Mouse (Mus musculus): Measurements from ENCODE around the gene Aamp. TPM values are rescaled to one million over a fixed set of nuclear protein-coding genes. Genes with fewer than 3 reads are reported as not detected.
A peak's percentile ranks its signal among the peaks of the same experiment; 100 is the strongest.
"Not testable (repeated sequence)": the region's sequence is repeated elsewhere in the genome, so short reads cannot be mapped to it uniquely, and the experiment has no call there.

Gene Aamp
- total RNA-seq, 4 experiments from 2014 or later = 174 to 226 (median 192) TPM

DNA sequence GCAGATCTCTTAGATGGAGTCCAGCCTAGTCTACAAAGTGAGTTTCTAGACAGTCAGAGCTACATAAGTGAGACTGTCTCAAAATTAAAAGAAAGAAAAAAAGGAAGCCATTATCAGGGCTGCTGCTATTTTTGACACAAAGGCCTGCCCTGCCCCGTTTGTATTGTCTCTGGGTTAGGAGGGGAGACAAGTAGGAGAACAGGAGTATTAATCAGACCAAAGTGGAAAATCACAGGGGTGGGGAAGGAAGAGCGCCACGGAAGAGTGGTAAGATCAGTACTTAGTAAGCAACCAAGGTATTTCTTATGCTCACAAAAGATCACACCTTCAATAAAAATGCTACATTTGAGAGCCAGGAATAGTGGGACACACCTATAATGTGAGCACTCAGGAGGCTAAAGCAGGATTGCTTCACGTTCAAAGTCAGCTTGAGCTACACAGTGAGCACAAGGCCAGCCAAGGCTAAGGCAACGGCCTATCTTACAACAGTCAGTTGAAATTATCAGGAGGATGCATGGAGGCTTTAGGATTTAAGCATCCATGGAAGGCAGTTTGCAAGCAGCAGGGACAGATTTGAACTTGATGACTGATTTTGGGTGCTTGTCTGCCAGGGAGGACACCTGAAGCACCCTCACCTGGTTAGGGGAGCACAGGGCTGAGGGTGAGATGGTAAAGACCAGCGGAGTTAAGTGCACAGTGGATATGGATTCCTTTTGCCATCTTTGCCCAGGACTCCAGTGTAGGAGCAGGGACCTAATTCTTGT is 16.0 kb upstream of the Aamp start:
- no peak for DNase-seq

DNA sequence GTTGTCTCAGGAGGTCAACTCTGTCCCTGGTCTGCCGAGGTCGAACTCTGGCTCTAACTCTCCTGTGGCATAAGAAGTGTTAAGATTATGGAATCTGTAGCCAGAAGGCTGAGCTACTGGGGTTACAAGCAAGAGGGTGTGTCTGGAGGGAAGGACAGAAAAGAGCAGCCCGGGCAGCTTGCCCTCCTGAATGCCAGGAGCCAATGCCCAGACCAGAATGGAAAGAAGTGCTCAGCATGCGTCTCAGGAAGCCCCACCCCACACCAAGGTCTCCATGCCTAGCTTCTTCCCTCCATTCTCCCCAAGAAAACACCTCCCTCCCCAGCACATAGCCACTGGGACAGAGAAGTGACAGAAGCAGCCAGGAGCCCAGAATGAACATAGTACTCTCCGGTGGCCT is 14.5 kb upstream of the Aamp start:
- no peak for DNase-seq

DNA sequence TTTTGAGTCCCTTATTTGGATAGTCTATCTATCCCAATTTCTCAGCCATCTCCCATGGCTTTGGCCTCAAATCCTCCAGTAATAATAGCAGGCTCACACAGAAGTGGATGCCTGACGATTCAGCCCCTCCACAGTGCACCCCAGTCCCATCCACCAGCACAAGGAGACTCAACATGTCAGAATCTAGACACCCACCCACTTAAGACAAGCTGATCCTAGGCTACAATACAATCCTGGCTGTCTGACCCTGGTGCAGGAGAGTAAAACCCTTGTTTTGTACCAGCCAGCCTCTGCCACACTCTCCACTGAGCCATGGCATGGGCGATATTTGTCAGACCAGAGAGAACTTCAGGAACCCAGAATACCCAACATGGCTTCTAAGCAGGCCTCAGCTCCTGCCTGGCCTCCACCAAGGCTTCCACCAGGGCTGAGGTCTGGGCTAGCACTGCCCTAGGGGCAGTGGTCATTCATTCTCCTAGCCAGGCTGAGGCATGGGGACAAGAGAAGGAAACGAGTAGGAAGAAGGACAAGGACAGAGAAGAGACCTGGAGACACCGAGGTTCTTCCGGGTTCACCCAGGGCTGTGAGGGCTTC is 13.7 kb upstream of the Aamp start:
- no peak for DNase-seq

DNA sequence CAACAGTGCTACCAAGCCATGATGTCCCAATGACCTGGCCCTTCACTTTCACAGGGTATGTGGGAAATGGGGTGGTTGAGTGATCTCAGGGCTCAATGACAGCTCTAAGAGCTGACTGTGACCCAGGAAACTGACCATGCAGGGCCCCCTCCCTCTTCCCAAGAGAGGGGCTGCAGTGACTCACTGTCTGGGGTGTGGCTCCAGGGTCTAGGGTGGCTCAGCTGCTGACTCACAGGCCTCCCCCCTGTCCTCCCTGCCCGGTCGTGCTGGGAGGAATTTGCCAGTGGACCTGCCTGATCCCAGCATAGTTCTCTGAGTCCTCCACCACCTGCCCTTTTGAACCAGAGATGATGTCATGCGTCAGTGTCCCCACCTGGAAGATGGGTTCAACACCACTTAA is 12.7 kb upstream of the Aamp start:
- peak; percentile 79 for DNase-seq

DNA sequence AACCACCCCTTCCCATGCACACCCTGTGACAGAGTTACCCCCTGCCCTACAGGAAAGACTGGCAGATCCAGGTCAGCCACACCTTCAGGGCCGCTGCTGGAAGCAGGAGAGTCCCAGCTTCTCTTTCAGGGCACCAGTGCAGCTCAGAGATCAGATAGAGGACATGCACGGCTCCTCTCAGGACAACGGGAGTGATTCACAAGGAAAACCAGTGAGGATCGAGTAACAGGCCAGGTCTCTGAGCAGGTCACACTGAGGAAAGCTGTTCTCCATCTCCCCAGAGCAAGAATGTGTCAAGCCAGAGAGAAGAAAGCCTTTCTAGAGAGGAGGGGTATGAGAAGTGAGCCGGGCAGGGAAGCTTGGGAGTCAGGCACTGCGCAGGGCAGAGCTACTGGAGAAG is 11.9 kb upstream of the Aamp start:
- DNase-seq = no peak

DNA sequence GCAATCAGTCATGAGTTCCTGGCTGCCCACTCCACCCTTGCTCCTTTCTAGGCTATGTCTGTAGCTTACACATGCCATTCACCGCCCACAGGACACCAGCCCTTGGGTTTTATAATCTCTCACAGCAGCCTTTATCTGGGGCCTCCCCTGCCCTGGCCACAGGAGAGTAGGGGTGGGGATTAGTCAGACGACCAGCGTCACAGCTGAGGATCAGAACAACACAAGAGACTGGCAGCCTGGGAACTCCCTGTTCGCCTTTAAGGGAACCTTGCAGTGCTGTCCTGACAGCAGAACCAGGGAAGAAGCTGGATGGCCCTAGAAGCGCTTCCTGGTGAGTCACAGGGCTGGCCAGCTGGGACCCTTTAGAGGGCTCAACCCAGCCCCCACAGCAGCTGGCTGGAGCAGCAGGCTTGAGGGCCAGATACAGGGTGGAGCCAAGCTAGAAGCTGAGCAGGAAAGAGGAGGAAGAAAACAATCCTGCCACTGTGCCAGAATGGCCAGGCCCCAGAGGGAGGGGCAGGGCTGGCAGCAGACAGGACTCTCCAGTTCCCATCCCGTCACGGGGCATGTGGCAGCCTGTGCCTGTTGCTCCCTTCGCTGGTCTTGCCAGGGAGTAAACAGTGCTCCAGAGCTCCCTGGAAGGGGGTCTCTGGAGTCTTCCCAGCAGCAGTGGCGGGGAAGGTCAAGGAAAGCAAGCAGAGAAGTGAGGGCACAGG is 11.1 kb upstream of the Aamp start:
- peak; percentile 91 for DNase-seq

DNA sequence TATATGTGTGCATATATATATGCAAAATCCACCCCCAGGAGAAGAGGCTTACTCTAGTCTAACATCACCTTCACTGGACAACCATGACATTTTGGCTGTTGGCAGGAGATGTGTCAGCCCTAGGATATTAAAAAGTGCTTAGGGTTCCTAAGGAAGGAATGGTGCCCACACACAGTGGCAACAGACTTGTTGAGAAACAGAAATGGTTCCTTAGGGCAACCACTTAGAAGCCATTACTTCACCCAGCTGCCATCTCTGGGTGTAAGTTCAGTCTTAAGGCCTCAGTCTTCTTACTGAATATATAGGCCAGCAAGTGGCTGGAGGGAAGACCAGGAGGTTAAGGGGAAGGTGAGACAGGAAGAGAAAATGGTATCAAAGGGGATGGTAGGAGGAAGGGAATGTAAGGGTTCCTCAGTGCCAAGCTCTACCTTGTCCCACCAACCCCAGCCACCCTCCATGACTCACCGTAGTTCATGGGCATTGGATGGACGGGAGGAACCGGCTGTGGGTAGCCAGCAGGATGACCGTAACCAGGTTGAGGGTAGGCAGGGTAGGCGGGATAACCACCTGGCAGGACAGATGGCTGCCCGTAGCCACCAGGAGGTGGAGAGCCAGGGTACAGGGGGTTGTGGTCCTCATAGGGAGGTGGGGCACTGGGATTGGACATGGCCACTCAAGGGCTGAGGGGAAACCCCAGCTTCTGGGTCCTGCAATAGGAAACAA is 10.4 kb upstream of the Aamp start:
- no peak for DNase-seq

DNA sequence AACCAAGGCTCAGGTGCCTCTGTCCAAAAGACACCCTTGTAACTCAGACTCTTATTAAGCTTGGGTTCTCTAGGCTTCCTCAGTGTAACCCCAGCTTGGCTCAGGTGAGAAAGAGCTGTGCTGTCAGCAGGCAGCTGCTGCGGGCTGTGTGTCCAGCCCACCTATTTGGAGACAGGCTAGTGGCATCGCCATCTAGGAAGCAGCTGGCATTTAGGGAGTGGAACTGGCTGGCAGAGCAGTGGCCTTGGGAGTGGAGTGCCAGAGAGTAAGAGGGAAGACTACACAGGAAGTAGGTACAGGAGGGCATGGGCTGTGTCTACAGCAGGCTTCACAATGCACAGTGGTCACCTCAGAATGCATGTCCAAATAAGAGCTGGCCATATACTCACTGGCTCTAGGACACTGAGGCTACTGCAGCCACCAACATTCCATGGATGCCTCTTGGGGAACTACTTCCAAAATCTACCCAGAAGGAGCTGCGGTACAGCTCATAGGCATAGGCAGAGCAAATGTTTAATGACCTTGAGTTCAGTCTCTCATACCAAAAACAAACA is 9.6 kb upstream of the Aamp start:
- no peak for DNase-seq

DNA sequence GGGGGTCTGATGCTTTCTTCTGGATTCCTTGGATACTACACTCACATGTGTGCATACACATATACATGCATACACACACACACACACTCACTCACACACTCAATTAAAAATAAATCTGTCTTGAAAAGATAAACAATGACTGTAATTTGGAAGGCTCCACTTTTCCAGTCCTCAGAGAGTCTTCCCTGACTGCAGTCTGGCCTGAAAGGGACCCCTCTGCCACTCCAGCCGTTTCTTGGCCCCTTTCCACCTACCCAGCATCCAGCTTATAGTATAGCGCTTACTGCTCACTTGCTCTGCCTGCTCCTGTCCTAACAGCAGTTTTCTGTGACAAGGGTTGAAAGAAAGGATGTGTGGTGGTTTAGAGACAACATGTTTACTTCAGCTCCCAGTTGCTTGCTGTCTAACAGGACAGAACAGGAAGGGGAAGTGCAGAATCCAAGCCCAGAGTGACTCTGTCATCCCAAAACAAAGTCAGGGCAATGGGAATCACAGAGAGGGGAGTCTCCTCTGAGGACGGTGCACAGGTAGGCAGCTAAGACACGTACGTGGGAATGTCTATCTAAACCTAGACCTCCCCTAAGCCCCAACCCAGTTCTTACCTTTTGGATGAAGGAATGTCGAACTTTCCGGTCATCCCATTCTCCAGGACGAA is 8.9 kb upstream of the Aamp start:
- no peak for DNase-seq

DNA sequence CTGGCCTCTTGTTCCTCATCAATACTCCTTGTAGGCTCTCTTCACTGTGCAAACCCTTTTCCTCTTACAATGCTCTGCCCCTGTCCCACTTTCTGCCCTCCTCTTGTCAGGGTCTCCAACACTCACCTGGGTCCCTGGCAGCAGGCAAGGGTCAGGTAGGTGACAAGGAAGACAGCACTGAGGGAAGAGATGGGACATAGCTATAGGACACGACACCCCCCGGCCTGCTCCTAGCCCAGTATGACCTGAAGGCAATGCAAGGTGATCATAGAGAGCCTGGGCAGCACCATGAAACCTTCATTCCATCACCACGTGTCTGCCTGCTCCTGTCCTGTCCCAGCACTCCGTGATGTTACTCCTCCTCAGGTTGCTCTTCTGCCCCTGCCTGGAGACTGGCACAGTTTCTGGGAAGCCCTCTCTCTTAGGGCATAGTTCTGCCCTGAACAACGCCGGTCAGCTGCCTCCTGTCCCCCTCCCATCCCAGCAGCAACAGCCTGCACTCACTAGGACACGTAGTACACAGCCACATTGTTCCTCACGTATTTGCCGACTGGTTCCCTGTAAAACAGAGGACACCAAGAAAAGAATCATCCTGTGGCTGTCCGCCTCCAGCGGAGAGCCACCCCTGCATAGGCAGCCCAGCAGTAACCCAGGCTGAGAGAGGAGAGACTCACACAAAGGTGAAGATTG is 7.9 kb upstream of the Aamp start:
- DNase-seq = no peak

DNA sequence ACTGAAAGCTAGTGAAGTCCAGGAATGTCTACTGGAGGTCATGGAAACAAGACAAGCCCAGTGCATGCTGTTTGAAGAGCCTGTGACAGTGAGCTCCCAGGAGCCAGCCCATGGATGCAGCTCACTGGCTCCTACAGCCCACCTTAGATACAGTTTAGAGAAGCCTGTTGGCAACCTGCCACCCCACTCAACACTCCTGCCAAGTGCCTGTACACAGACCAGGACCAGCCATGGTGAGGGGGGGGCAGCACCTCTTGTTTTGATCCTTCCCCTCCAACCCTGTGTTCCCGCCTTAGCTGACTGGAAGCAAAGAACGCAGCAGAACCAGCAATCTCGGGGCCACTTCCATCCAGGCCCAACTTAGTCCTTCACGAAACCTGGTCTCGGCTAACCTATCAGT is 5.6 kb upstream of the Aamp start:
- no peak for DNase-seq

DNA sequence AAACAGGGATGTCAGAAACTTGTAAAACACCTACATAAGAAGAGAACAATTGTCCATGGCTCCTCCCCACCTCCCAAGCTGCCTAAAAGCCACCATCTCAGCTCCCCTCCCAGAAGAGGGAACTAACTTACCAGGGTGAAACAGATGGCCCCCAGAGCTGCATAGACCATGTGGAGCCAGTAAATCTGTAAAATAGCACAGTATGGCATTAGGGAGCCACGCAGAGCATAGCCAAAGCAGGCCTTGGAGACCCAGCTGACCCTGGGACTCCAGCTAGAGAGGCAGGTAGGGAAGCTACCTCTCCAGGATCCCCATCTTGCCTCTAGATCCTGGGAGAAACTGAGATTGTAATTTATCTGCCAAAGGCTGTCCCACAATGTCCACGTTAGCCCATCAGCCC is 5.2 kb upstream of the Aamp start:
- no peak for DNase-seq

DNA sequence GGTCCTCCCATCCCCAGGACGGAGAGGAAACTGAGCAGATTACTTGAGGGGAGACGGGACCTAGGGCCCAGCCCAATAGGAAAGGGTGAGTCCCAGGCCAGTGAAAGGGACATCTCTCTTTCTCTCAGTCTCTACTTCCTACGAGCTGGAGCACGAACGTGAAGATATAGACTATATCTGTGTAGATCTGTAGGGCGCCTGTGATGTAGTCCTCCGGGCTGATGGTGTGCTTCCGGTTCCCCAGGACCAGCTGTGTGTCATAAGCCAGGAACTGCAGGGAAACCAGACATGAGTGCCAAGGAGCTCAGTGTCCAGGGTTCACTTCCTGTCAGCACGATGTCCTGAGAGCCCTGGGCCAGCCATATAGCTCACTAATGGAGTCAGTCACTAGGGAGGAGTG is 4.7 kb upstream of the Aamp start:
- no peak for DNase-seq

DNA sequence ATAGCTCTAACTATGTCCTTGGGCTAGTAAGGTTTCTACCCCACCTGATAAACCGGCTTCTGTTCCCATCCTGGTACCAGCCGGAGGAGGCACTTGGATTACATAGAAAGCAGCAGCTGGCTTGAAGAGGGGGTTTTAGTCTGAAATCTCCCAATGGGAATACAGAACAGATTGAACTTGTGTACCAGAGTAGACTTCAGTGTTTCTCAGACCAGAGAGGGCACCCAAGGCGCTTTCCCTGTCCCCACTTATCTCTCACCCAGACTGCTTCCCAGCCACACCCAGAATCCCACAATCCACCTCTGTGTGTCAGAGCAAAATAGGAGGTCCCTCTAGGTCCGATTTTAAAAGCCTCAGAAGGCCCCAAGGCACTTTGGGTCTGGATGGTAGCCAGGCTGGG is 3.8 kb upstream of the Aamp start:
- DNase-seq = no peak

DNA sequence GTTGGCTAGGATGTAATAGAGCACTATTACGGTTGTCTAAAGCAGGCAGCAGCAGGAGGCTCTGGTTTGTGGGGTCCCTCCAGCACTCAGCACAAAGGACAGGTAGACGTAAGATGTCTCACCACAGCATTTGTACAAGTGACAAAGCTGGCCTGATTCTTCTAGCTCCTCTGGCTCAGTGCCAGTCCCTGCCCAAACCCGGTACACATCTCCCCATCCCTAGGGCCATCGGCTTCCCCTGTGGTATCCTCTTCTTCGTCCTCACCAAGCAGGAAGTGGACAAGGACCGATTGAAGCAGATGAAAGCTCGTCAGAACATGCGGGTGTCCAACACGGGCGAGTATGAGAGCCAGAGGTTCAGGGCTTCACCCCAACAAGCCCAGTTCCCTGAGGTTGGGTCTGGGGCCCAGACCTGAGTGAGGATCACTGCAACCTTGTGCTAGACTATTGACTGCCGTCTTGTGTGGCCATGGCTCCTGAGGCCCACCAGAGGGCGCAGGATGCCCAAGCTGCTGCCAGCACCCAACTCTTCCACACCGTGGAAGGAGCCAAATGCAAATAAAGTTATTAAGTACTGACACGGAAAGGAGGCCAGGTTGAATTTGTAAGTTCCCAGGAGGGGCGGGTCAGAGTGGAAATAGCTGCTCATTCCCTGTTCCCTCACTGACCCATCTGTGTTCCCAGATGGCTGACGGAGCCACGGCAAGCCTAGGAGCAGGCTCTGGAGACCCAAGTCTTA is 2.5 kb upstream of the Aamp start:
- DNase-seq = not testable (repeated sequence)

DNA sequence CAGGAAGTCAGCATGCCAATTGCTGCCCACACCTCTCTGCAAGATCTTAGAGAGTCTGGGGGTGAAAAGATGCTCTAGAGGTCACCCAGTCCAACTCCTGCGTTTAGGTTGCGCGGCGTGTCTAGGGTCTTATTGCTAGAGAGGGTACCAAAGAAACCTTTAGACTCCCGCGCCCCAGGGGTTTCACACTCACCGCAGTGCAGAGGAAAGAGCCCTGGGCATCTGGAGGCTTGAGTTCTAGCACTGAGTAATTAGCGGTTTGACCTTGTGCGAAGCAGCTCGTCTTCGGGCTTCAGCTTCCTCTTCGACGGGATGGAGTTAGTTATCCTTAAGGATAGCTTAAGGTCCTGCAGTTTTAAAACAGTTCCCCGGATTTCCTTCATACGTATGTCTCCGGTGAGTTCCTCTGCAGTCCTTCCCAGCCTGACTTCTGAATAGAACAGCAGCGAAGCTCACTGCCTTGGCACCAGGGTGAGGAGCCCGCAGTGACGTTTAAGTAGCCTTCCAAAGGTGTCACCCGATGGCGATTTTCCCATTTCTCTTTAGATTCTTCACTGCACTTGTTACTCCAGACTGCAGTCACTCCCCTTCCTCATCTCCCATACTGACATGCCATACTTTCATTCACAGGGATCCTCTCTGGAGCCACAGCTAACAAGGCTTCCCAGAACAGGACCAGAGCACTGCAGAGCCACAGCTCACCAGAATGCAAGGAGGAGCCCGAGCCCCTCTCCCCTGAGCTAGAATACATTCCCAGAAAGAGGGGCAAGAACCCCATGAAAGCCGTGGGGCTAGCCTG is 873 bp upstream of the Aamp start:
- no peak for DNase-seq

DNA sequence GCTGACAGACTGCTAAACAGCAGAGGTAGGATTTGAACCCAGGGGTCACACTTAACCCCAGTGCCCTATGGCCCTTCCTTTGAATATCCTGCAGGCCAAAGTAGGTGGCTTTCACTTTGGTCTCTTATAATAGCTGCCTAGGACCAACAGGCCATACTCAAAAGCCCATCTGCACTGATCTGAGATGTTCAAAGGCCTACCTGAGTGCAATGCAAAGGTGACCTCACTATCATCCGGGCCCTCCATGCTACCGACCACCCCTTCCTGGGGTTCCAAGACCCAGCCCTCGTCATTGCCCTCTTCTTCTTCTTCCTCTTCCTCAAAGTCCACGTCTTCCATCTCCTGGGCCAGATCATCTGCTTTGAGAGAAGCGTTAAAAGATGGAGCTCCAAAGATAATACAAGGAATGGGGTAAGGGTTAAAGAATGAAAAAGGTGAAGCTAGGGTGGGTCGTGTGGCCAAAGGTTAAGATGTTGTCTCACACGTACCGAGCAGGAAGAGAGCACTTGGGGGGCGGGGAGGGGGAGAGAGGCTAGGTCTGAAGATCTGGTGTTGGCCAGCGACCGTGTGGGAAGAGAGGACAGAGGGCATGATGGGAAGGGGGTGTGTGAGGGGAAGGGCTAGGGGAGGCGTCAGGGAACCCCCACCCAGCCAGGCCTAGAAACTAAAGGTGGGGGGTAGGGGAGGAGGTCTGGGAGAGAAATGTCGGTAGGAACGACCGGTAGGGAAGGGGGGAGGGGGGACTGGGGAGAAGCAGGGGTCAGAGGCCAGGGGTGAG is 663 bp downstream of the Aamp start:
- peak; percentile 74 for DNase-seq

DNA sequence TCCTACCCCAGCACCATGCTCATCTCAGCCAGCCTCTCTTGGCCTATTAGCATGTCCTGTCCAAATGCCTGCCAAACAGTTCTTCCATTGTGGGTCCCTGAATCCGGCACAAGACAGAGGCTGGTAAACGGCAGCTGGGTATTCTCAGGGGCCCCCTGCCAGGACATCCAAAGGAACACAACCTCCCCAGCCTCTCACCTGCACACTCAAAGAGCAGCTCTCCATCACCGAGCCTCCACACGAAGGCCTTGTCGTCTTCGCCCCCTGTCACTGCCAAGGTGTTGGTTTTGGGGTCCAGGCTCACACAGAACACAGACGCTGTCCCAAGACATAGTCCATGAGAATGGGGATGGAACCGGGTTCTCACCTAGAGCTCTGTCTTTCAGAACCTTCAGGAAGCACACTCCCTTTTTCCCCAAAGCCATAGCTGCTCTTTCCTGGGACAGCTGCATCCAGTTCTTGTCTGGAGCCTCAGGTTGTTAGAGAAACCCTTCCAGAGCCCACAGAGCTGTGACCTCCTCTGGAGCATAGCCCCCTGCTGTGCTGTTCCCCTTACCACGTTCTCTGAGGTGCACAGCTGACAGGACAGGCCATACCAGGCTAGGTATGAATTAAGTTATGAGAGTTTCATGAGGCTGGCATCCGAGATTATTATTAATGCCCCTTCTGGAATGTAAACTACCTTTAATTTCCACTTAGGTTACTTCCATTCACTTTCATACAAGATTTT is 1.5 kb downstream of the Aamp start:
- DNase-seq = no peak

DNA sequence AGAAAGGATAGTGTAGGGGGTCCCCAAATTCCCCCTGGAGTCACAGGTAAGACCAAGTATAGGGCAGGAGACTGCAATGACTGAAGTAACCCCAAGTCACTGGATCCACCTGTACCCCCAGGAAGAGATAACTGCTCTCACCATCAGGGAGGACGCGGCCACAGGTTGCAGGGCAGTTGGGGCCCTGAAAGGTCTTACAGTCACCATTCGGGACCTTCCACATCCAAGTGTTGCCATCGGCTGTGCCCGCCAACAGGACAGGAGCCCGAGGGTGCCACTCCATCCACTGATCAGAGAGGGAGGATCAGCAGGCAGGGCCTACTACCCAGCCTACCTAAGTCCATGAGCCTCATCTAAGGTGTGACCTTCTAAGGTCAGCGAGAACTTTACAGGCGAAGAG is 2.7 kb downstream of the Aamp start:
- no peak for DNase-seq

Data from adrenal gland, adult 8-10 months (tissue).